27 mouse cellular contexts compared by ENCODE assay signal in genomic region chr4:70523346-70523745, GRCm38 (mm10).
"Had no signal": no experiment of that assay in that cellular context is flagged by ENCODE, and none has a peak within 500 bp of the region (broad histone marks: within the 10 kb centered on the region; RNA-seq: fewer than 3 reads in every experiment).

No protein-coding gene starts in this region.

- ATAC-seq: hindbrain, postnatal 0 days; intestine, embryonic 15.5 days; intestine, postnatal 0 days had no signal

- DNase-seq: gastrocnemius, adult 2 months; gastrocnemius, postnatal 10 days; gastrocnemius, postnatal 25 days; heart, adult 18-20 months; heart, postnatal 10 days; heart, postnatal 4 days; kidney, adult 18-20 months; kidney, adult 9 months; kidney, postnatal 25 days; kidney, postnatal 4 days; liver; liver, embryonic 13.5 days had no signal

- H3K4me3 ChIP-seq: gastrocnemius, adult 2 months; heart, embryonic 10.5 days; heart, embryonic 12.5 days; hindbrain, embryonic 10.5 days; hindbrain, embryonic 12.5 days; hindbrain, embryonic 15.5 days; intestine, embryonic 15.5 days; kidney, embryonic 15.5 days; left cerebral cortex, adult 2 months; limb, embryonic 10.5 days; limb, embryonic 12.5 days; liver, embryonic 13.5 days; liver, embryonic 15.5 days had no signal

- H3K9ac ChIP-seq: heart, embryonic 12.5 days; hindbrain, embryonic 12.5 days; hindbrain, embryonic 15.5 days; intestine, embryonic 15.5 days; kidney, embryonic 15.5 days; limb, embryonic 12.5 days; liver, embryonic 13.5 days; liver, embryonic 15.5 days had no signal

- H3K9me3 ChIP-seq: heart, embryonic 10.5 days; heart, embryonic 12.5 days; hindbrain, embryonic 10.5 days; hindbrain, embryonic 12.5 days; hindbrain, embryonic 15.5 days; intestine, embryonic 15.5 days; kidney, embryonic 15.5 days; limb, embryonic 10.5 days; limb, embryonic 12.5 days; liver, embryonic 13.5 days; liver, embryonic 15.5 days had no signal

- H3K27ac ChIP-seq: gastrocnemius, adult 2 months; heart, embryonic 10.5 days; hindbrain, embryonic 10.5 days; hindbrain, embryonic 12.5 days; hindbrain, embryonic 15.5 days; hindbrain, postnatal 0 days; intestine, embryonic 15.5 days; kidney, embryonic 15.5 days; kidney, postnatal 0 days; left cerebral cortex, adult 2 months; limb, embryonic 10.5 days; limb, embryonic 12.5 days; liver, embryonic 13.5 days; liver, embryonic 15.5 days had no signal

- H3K36me3 ChIP-seq: heart, embryonic 10.5 days; heart, embryonic 12.5 days; hindbrain, embryonic 10.5 days; hindbrain, embryonic 12.5 days; hindbrain, embryonic 15.5 days; intestine, embryonic 15.5 days; kidney, embryonic 15.5 days; limb, embryonic 10.5 days; limb, embryonic 12.5 days; liver, embryonic 13.5 days; liver, embryonic 15.5 days had no signal

- H3K4me2 ChIP-seq: heart, embryonic 12.5 days; hindbrain, embryonic 12.5 days; hindbrain, embryonic 15.5 days; intestine, embryonic 15.5 days; kidney, embryonic 15.5 days; limb, embryonic 12.5 days; liver, embryonic 11.5 days; liver, embryonic 13.5 days; liver, embryonic 15.5 days had no signal

- H3K27me3 ChIP-seq: heart, embryonic 12.5 days; hindbrain, embryonic 12.5 days; hindbrain, embryonic 15.5 days; intestine, embryonic 15.5 days; kidney, embryonic 15.5 days; limb, embryonic 12.5 days; liver, embryonic 13.5 days; liver, embryonic 15.5 days had no signal

- H3K4me1 ChIP-seq: heart, embryonic 10.5 days; heart, embryonic 12.5 days; hindbrain, embryonic 10.5 days; hindbrain, embryonic 12.5 days; intestine, embryonic 15.5 days; kidney, embryonic 15.5 days; limb, embryonic 10.5 days; limb, embryonic 12.5 days; liver, embryonic 13.5 days had no signal
